Mouse (Mus musculus) right cerebral cortex, postnatal 10 days (tissue): ENCODE data around the gene Grin2d.

ENCODE experiments used
- DNase-seq, 2 experiments: peaks; one replicate each; pipeline ENCODE4 v3.0.0; 2021; ENCODE audit warnings: low spot score in 2 of 2

Gene Grin2d

DNA sequence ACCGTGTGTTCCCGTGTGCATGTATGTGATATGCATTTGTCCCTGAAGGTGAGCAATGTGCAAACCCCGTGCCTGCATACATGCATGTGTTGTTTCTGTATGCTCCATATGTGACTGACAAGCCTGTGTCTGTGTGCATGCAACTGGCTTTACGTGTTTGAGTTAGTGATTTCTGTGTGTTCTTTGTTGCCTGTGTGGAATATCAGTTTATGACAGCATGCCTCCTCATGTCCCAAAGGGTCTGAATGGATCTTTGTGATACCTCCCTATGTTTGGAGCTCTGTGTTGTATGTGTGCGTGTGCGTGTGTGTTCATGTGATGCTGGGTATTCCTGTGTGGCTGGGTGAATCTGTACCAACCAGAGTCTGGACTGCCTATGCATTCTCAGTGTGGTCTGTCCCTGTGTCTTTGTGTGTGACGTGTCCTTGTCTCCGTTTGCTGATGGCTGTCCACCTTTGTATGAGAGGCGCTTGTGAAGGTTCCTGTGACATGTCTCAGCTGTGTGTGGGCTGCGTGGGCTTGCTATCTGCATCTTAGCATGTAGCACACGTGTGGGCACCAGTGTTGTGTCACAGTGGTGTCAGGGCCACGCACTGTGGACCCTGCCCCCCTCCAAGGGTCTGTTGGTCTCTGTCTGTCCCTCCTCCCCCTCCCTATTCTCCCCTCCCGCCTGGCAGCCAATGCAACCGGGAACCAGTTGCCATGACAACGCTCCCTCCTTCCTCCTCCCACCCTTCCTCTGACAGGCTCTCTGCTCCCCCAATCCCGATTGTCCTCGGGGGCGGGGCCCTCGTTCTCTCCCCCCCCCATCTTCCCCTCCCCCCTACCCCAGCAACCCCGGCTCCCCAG is 93.4 kb downstream of the Grin2d start, which contains the start of gene Sult2b1:
Gene Sult2b1, minus strand, starts transcription at position 146 of the 849 bp plus-strand sequence.
- DNase-seq: peak; percentile 97 to 98

GRCm38 (mm10) chr7:45783511-45784091 is 94.6 kb downstream of the Grin2d start, which contains the start of gene Lmtk3:
Gene Lmtk3, plus strand, starts transcription at chr7:45783738.
- DNase-seq: peak; percentile 88 to 92

DNA sequence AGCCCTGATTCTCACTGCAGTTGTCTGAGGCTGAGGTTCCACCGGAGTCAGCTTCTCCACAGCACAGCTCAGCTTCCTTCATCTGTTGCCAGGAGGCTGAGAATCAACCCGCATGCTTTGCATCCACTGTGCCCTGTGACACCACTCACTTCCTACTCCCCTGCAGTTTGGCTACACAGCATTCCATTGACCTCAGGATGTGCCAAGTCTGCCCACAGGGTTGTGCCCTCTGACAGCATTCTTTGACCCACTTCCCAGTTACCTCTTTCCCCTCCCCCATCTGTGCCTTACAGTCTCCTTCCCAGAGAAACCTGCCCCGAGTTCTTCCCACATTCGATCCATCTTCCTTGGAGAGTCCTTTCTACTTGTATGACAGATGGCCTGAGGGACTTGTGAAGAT is 95.9 kb downstream of the Grin2d start:
- DNase-seq: peak in 1 of 2 experiments; percentile 36
